Mouse (Mus musculus): ENCODE data around the gene Acadvl.

GRCm38 (mm10) chr11:70012931-70013330 lies 2.3 kb downstream of the Acadvl start:
- TF ChIP-seq POLR2A (IDR thresholded peaks at IDR 0.05; ENCODE audit: insufficient read depth, low read depth, low read length): no peak
- no peak for TF ChIP-seq CTCF (IDR thresholded peaks at IDR 0.05; ENCODE audit: insufficient read depth, low read depth, low read length)

Data from olfactory bulb, adult 2 months (tissue).